In genomic region chr7:116241601-116242000, GRCm38 (mm10) we compare ENCODE assay signal across 15 mouse cellular contexts.
DNase-seq lines count a peak whose midpoint lies in the region; ATAC-seq and TF ChIP-seq lines count a peak whose summit lies in the region.
"Had no signal": no experiment of that assay in that cellular context is flagged by ENCODE, and none has a peak within 500 bp of the region (broad histone marks: within the 10 kb centered on the region; RNA-seq: fewer than 3 reads in every experiment).

No protein-coding gene starts in this region.

- TF ChIP-seq EP300 in heart, adult 2 months (IDR thresholded peaks at IDR 0.05; ENCODE audit: insufficient read depth, low read depth, low read length), result no peak

- DNase-seq in heart, adult 2 months, result no peak
- DNase-seq in heart, postnatal 10 days, result no peak
- peak; percentile 66 for DNase-seq in lung, embryonic 14.5 days
- no peak for DNase-seq in lung, adult 18-20 months
- DNase-seq in layer of hippocampus, adult 9-11 months, result no peak
- DNase-seq in gastrocnemius, postnatal 14 days, result no peak
- DNase-seq: B cell, adult 2 months; cerebellum, adult 18-20 months; gastrocnemius, postnatal 25 days; liver; thymus, adult 2 months had no signal

- no peaks in the 10 kb centered on the region for H3K79me2 ChIP-seq in heart, adult 2 months (replicated peaks; ENCODE audit: control insufficient read depth, insufficient read depth, low read length)

- H3K36me3 ChIP-seq in heart, adult 2 months (ENCODE audit: control insufficient read depth, insufficient read depth, low read length), result no peaks in the 10 kb centered on the region
- no peaks in the 10 kb centered on the region for H3K36me3 ChIP-seq in lung, embryonic 14.5 days (ENCODE audit: insufficient read depth)
- H3K36me3 ChIP-seq in forebrain, embryonic 16.5 days (ENCODE audit: control insufficient read depth, insufficient read depth), result no peaks in the 10 kb centered on the region
- H3K36me3 ChIP-seq in neural tube, embryonic 15.5 days, result no peaks in the 10 kb centered on the region
- H3K36me3 ChIP-seq: hindbrain, embryonic 15.5 days had no signal

- peaks cover 2% of the 10 kb centered on the region; the same call in 1 of the 2 replicates for H3K4me1 ChIP-seq in heart, adult 2 months (ENCODE audit: control insufficient read depth, insufficient read depth, low read length)
- peaks cover 25% of the 10 kb centered on the region; the same call in 1 of the 2 replicates for H3K4me1 ChIP-seq in lung, embryonic 14.5 days (ENCODE audit: insufficient read depth)
- peaks cover 24% of the 10 kb centered on the region for H3K4me1 ChIP-seq in forebrain, embryonic 16.5 days (replicated peaks; ENCODE audit: control insufficient read depth, insufficient read depth, low read length)
- H3K4me1 ChIP-seq in neural tube, embryonic 15.5 days, result peaks cover 48% of the 10 kb centered on the region

- H3K9me3 ChIP-seq in lung, embryonic 14.5 days (ENCODE audit: low read depth, low read length), result no peaks in the 10 kb centered on the region
- H3K9me3 ChIP-seq in forebrain, embryonic 16.5 days (ENCODE audit: control insufficient read depth, low read length), result no peaks in the 10 kb centered on the region
- no peaks in the 10 kb centered on the region for H3K9me3 ChIP-seq in neural tube, embryonic 15.5 days (replicated peaks)
- H3K9me3 ChIP-seq: hindbrain, embryonic 15.5 days had no signal

- peak overlapping the region; percentile 49; the same call in 1 of the 2 replicates for H3K27ac ChIP-seq in heart, adult 2 months
- no peak overlapping the region for H3K27ac ChIP-seq in lung, embryonic 14.5 days (ENCODE audit: low read depth)
- no peak overlapping the region for H3K27ac ChIP-seq in forebrain, embryonic 16.5 days (ENCODE audit: low read length)
- 0 out of 2 replicates have a peak overlapping the region, but pooled peaks have one; percentile 23 for H3K27ac ChIP-seq in neural tube, embryonic 15.5 days (replicated peaks)
- H3K27ac ChIP-seq: hindbrain, embryonic 15.5 days had no signal

- H3K9ac ChIP-seq in heart, adult 2 months (ENCODE audit: low read depth, low read length), result no peak overlapping the region
- H3K9ac ChIP-seq in lung, embryonic 14.5 days, result no peak overlapping the region
- no peak overlapping the region for H3K9ac ChIP-seq in forebrain, embryonic 16.5 days (replicated peaks; ENCODE audit: low read depth, low read length)
- no peak overlapping the region for H3K9ac ChIP-seq in neural tube, embryonic 15.5 days (replicated peaks)
- H3K9ac ChIP-seq: hindbrain, embryonic 15.5 days had no signal

- H3K27me3 ChIP-seq in heart, adult 2 months (ENCODE audit: control insufficient read depth, insufficient read depth, low read length), result no peaks in the 10 kb centered on the region
- H3K27me3 ChIP-seq in lung, embryonic 14.5 days (ENCODE audit: insufficient read depth, low read length), result peaks cover 15% of the 10 kb centered on the region
- H3K27me3 ChIP-seq in forebrain, embryonic 16.5 days (replicated peaks; ENCODE audit: control insufficient read depth, insufficient read depth, low read length), result no peaks in the 10 kb centered on the region; the same call in 1 of the 2 replicates
- H3K27me3 ChIP-seq in neural tube, embryonic 15.5 days (replicated peaks), result peaks cover 7% of the 10 kb centered on the region; the same call in 1 of the 2 replicates

- intact Hi-C loops in heart, adult 2 months (cut with DNase I), result no loop called here
- intact Hi-C loops in heart, postnatal 10 days (cut with DNase I), result no loop called here
- intact Hi-C loops in gastrocnemius, postnatal 14 days (cut with DNase I; ENCODE audit: low total_unique reads), result loop anchor here (10.0 kb wide), 1 partner anchor 363 kb away; no protein-coding TSS in a partner anchor

- TF ChIP-seq CTCF in heart, adult 2 months (IDR thresholded peaks at IDR 0.05), result no peak
- no peak for TF ChIP-seq CTCF in lung, embryonic 14.5 days (IDR thresholded peaks at IDR 0.05; ENCODE audit: low read depth)

- H3K4me2 ChIP-seq in lung, embryonic 14.5 days, result peak overlapping the region; percentile 33; the same call in 1 of the 2 replicates
- 0 out of 2 replicates have a peak overlapping the region, but pooled peaks have one; percentile 1 for H3K4me2 ChIP-seq in forebrain, embryonic 16.5 days (ENCODE audit: low read length)
- H3K4me2 ChIP-seq in neural tube, embryonic 15.5 days, result peak overlapping the region; percentile 26
- H3K4me2 ChIP-seq: hindbrain, embryonic 15.5 days had no signal

- WGBS in heart, adult 2 months, result 41% methylated on average over 7 of the region's 7 CpGs
- 22% methylated on average over 7 of the region's 7 CpGs for WGBS in lung, embryonic 14.5 days
- WGBS in forebrain, embryonic 16.5 days, result 8% methylated on average over 7 of the region's 7 CpGs
- 22% methylated on average over 7 of the region's 7 CpGs for WGBS in neural tube, embryonic 15.5 days

- TF ChIP-seq POLR2A in heart, adult 2 months (IDR thresholded peaks at IDR 0.05; ENCODE audit: insufficient read depth, low read depth, low read length), result no peak

- ATAC-seq in lung, embryonic 14.5 days (ENCODE audit: insufficient read depth), result no peak
- no peak for ATAC-seq in forebrain, embryonic 16.5 days
- ATAC-seq in neural tube, embryonic 15.5 days (ENCODE audit: low FRiP score), result no peak
- ATAC-seq: midbrain, embryonic 16.5 days had no signal

- H3K4me3 ChIP-seq in heart, adult 2 months, result no peak overlapping the region
- H3K4me3 ChIP-seq in lung, embryonic 14.5 days (ENCODE audit: low read depth, low read length), result no peak overlapping the region
- no peak overlapping the region for H3K4me3 ChIP-seq in forebrain, embryonic 16.5 days (replicated peaks; ENCODE audit: low read length)
- H3K4me3 ChIP-seq in neural tube, embryonic 15.5 days (replicated peaks), result no peak overlapping the region
- H3K4me3 ChIP-seq: hindbrain, embryonic 15.5 days had no signal

Comparison
In these comparisons a context has a peak if more than half of its experiments do, and no peak if none do; other contexts are left out.
1. H3K27ac ChIP-seq: peak in heart, adult 2 months (single experiment) and neural tube, embryonic 15.5 days (single experiment); none in lung, embryonic 14.5 days (single experiment) and forebrain, embryonic 16.5 days (single experiment).
2. Peak in every context shown above with its lines, with median percentiles within 50 percentile points of each other: H3K4me2 ChIP-seq.